Mouse (Mus musculus): ENCODE data around the gene N4bp2l2. TPM values are rescaled to one million over a fixed set of nuclear protein-coding genes. Genes with fewer than 3 reads are reported as not detected.

The N4bp2l2 gene
- polyA plus RNA-seq, 1 experiment from 2014 or later: 32.2 TPM

DNA sequence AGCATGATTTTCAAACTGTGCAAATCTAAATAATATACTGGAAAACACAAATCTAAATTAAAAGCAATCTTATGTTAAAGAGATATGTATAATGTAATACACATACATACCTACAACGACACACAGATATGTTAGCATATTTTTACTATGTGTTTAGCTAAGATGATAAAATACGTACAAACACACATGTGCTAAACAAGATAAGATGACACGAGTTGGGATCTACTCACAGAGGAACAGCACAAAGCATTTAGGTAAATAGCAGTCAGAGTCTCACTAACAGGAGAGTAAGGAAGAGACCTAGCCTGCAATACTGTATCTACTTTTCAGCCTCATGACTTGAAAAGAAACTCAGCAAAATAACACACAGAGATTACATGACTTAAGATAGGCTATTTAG lies 24.5 kb downstream of the N4bp2l2 start:
- Histone ChIP-seq H3K9ac (ENCODE audit: low read length) (no peak overlapping the region), H3K4me2 (ENCODE audit: low read length) (no peak overlapping the region), H3K4me3 (ENCODE audit: control insufficient read depth in 1 of 2, insufficient read depth in 1 of 2, low read depth in 1 of 2, low read length in 2 of 2) (no peak overlapping the region), H3K27ac (replicated peaks in 1 of 2; ENCODE audit: control insufficient read depth in 1 of 2, insufficient read depth in 1 of 2, low read depth in 2 of 2, low read length in 2 of 2) (no peak overlapping the region), H3K9me3 (ENCODE audit: control insufficient read depth, low read length) (no peaks in the 10 kb centered on the region), H3K36me3 (ENCODE audit: control insufficient read depth, insufficient read depth, low read length) (peaks cover 82% of the 10 kb centered on the region), H3K27me3 (ENCODE audit: control insufficient read depth, insufficient read depth, low read length) (no peaks in the 10 kb centered on the region), H3K4me1 (ENCODE audit: control insufficient read depth in 2 of 2, insufficient read depth in 2 of 2, low read length in 2 of 2) (no peaks in the 10 kb centered on the region)
- ATAC-seq (ENCODE audit: insufficient number of reproducible peaks, insufficient read depth, low FRiP score, low read depth): no peak
- WGBS: 83% methylated on average over 3 of the region's 3 CpGs

DNA sequence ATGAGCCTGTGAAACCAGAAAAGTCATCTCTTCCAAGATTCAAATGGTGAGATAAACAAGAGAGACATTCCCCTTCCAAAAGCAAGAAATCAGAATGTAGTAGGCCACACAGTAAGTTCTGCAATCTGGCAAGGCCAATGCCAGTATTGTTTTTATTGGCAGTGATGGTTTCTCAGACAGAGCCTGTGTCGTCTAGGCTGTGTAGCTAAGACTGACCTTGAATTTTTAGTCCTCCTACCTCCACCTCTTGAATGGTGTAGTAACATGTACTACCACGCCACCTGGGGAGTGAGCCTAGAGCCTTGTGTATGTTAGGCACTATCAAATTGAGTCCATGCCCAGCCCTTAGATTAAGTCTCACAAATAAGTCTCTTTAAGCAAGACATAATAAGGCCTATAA lies 36.3 kb downstream of the N4bp2l2 start:
- Histone ChIP-seq H3K4me2 (ENCODE audit: low read length) (no peak overlapping the region), H3K27me3 (ENCODE audit: control insufficient read depth, insufficient read depth, low read length) (no peaks in the 10 kb centered on the region), H3K36me3 (ENCODE audit: control insufficient read depth, insufficient read depth, low read length) (peaks cover 17% of the 10 kb centered on the region), H3K4me3 (ENCODE audit: control insufficient read depth in 1 of 2, insufficient read depth in 1 of 2, low read depth in 1 of 2, low read length in 2 of 2) (no peak overlapping the region), H3K4me1 (ENCODE audit: control insufficient read depth in 2 of 2, insufficient read depth in 2 of 2, low read length in 2 of 2) (no peaks in the 10 kb centered on the region; a peak in 1 of 4 replicates), H3K9ac (ENCODE audit: low read length) (no peak overlapping the region), H3K27ac (replicated peaks in 1 of 2; ENCODE audit: control insufficient read depth in 1 of 2, insufficient read depth in 1 of 2, low read depth in 2 of 2, low read length in 2 of 2) (no peak overlapping the region), H3K9me3 (ENCODE audit: control insufficient read depth, low read length) (no peaks in the 10 kb centered on the region)
- WGBS: 79% methylated on average over 2 of the region's 2 CpGs
- ATAC-seq (ENCODE audit: insufficient number of reproducible peaks, insufficient read depth, low FRiP score, low read depth): no peak

DNA sequence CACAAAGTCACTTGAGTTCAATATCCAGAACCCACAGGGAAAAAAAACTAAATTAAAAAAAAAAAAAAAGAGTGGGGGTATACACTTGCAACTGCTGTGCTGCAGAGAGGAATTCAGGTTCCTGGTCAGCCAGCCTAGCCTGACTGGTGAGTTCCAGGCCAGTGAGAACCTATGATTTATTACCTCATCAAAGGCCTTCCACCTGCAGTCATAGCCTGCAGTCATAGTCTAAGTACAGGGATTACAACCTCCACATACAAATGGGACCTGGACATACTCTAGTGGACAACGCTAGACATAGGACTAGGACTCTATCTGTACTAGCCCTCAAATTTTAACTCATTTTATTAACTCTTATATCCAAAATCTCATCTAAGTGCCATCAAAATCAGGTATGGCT lies 36.7 kb downstream of the N4bp2l2 start:
- Histone ChIP-seq H3K27ac (replicated peaks in 1 of 2; ENCODE audit: control insufficient read depth in 1 of 2, insufficient read depth in 1 of 2, low read depth in 2 of 2, low read length in 2 of 2) (no peak overlapping the region), H3K9me3 (ENCODE audit: control insufficient read depth, low read length) (no peaks in the 10 kb centered on the region), H3K4me1 (ENCODE audit: control insufficient read depth in 2 of 2, insufficient read depth in 2 of 2, low read length in 2 of 2) (no peaks in the 10 kb centered on the region; a peak in 1 of 4 replicates), H3K27me3 (ENCODE audit: control insufficient read depth, insufficient read depth, low read length) (no peaks in the 10 kb centered on the region), H3K4me3 (ENCODE audit: control insufficient read depth in 1 of 2, insufficient read depth in 1 of 2, low read depth in 1 of 2, low read length in 2 of 2) (no peak overlapping the region), H3K36me3 (ENCODE audit: control insufficient read depth, insufficient read depth, low read length) (peaks cover 13% of the 10 kb centered on the region), H3K4me2 (ENCODE audit: low read length) (no peak overlapping the region), H3K9ac (ENCODE audit: low read length) (no peak overlapping the region)
- WGBS: 91% methylated on average over 1 of the region's 1 CpGs
- ATAC-seq (ENCODE audit: insufficient number of reproducible peaks, insufficient read depth, low FRiP score, low read depth): no peak

GRCm38 (mm10) chr5:150625528-150625927 lies 40.5 kb downstream of the N4bp2l2 start:
- Histone ChIP-seq H3K4me2 (ENCODE audit: low read length) (no peak overlapping the region), H3K27ac (replicated peaks in 1 of 2; ENCODE audit: control insufficient read depth in 1 of 2, insufficient read depth in 1 of 2, low read depth in 2 of 2, low read length in 2 of 2) (no peak overlapping the region), H3K4me1 (ENCODE audit: control insufficient read depth in 2 of 2, insufficient read depth in 2 of 2, low read length in 2 of 2) (peaks cover 0 to 9% of the 10 kb centered on the region in 2 experiments; a peak in 2 of 4 replicates), H3K4me3 (ENCODE audit: control insufficient read depth in 1 of 2, insufficient read depth in 1 of 2, low read depth in 1 of 2, low read length in 2 of 2) (no peak overlapping the region), H3K27me3 (ENCODE audit: control insufficient read depth, insufficient read depth, low read length) (no peaks in the 10 kb centered on the region), H3K9me3 (ENCODE audit: control insufficient read depth, low read length) (no peaks in the 10 kb centered on the region), H3K36me3 (ENCODE audit: control insufficient read depth, insufficient read depth, low read length) (no peaks in the 10 kb centered on the region; the same call in 1 of the 2 replicates), H3K9ac (ENCODE audit: low read length) (no peak overlapping the region)
- ATAC-seq (ENCODE audit: insufficient number of reproducible peaks, insufficient read depth, low FRiP score, low read depth): 0 out of 2 replicates have a peak, but pooled peaks have one; percentile 68
- 42% methylated on average over 7 of the region's 7 CpGs for WGBS

- no peak for ATAC-seq (ENCODE audit: insufficient number of reproducible peaks, insufficient read depth, low FRiP score, low read depth)
- Histone ChIP-seq H3K9ac (ENCODE audit: low read length) (no peak overlapping the region), H3K27ac (replicated peaks in 1 of 2; ENCODE audit: control insufficient read depth in 1 of 2, insufficient read depth in 1 of 2, low read depth in 2 of 2, low read length in 2 of 2) (no peak overlapping the region), H3K4me3 (ENCODE audit: control insufficient read depth in 1 of 2, insufficient read depth in 1 of 2, low read depth in 1 of 2, low read length in 2 of 2) (no peak overlapping the region), H3K4me2 (ENCODE audit: low read length) (no peak overlapping the region), H3K4me1 (ENCODE audit: control insufficient read depth in 2 of 2, insufficient read depth in 2 of 2, low read length in 2 of 2) (peaks cover 0 to 9% of the 10 kb centered on the region in 2 experiments; a peak in 2 of 4 replicates), H3K36me3 (ENCODE audit: control insufficient read depth, insufficient read depth, low read length) (no peaks in the 10 kb centered on the region; the same call in 1 of the 2 replicates), H3K9me3 (ENCODE audit: control insufficient read depth, low read length) (no peaks in the 10 kb centered on the region), H3K27me3 (ENCODE audit: control insufficient read depth, insufficient read depth, low read length) (no peaks in the 10 kb centered on the region)
- WGBS: 8% methylated on average over 1 of the region's 1 CpGs
These were observed 43.2 kb downstream of the N4bp2l2 start for GRCm38 (mm10) chr5:150622792-150623191.

DNA sequence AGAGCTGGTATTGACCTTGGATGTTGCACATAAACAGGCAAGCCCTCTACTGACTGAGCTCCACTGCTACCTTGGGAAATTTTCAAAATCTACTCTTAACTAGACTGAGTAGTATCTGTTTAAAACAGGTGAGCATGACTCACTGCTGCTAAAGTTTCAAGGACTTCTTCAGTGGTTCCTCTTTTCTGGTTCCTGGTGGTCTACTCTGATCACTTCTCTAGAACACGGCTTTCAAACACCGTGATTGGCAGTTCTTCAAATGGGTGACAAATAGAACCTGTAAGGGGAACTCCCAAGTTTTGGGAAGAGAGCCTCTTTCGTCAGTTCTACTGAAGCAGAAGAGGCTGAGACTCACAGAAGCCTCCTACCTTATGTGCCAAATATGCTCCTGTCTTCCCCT lies 44.4 kb downstream of the N4bp2l2 start:
- Histone ChIP-seq H3K36me3 (ENCODE audit: control insufficient read depth, insufficient read depth, low read length) (no peaks in the 10 kb centered on the region; the same call in 1 of the 2 replicates), H3K9me3 (ENCODE audit: control insufficient read depth, low read length) (no peaks in the 10 kb centered on the region), H3K27me3 (ENCODE audit: control insufficient read depth, insufficient read depth, low read length) (no peaks in the 10 kb centered on the region), H3K4me1 (ENCODE audit: control insufficient read depth in 2 of 2, insufficient read depth in 2 of 2, low read length in 2 of 2) (peaks cover 0 to 9% of the 10 kb centered on the region in 2 experiments; a peak in 2 of 4 replicates), H3K27ac (replicated peaks in 1 of 2; ENCODE audit: control insufficient read depth in 1 of 2, insufficient read depth in 1 of 2, low read depth in 2 of 2, low read length in 2 of 2) (no peak overlapping the region), H3K4me3 (ENCODE audit: control insufficient read depth in 1 of 2, insufficient read depth in 1 of 2, low read depth in 1 of 2, low read length in 2 of 2) (no peak overlapping the region), H3K9ac (ENCODE audit: low read length) (no peak overlapping the region), H3K4me2 (ENCODE audit: low read length) (no peak overlapping the region)
- WGBS: 87% methylated on average over 3 of the region's 3 CpGs
- ATAC-seq (ENCODE audit: insufficient number of reproducible peaks, insufficient read depth, low FRiP score, low read depth): no peak

DNA sequence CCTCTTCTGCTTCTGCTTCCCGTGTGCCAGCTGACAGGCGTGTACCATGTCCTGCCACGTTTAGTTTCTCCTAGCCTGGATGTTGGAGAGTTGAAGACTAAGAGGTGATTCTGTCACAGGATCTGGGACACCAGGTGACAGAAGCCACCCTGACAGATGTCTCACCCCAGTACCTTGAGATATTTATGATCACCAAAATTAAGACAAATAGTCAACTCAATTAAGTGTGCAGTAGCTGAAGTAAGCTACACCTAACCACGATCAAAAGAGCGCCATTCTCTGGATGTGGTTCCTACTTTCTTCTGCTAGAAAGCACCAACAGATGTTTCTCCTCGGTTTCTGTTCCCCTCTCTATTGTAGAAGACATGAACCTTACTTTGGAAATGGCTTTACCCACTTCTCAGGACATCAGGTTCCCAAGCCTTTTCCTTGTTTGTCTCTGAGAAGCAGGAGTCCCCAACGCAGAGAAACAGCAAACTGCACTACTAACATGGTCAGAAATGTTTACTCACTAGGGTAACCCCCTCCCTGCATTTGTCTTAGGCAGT lies 45.3 kb downstream of the N4bp2l2 start:
- no peak overlapping the region for H3K27ac ChIP-seq (replicated peaks in 1 of 2; ENCODE audit: control insufficient read depth in 1 of 2, insufficient read depth in 1 of 2, low read depth in 2 of 2, low read length in 2 of 2)
- H3K9ac ChIP-seq (ENCODE audit: low read length): no peak overlapping the region
- no peaks in the 10 kb centered on the region for H3K27me3 ChIP-seq (ENCODE audit: control insufficient read depth, insufficient read depth, low read length)
- 89% methylated on average over 7 of the region's 7 CpGs for whole genome bisulfite sequencing
- no peak overlapping the region for H3K4me2 ChIP-seq (ENCODE audit: low read length)
- no peaks in the 10 kb centered on the region for H3K9me3 ChIP-seq (ENCODE audit: control insufficient read depth, low read length)
- H3K4me3 ChIP-seq (ENCODE audit: control insufficient read depth in 1 of 2, insufficient read depth in 1 of 2, low read depth in 1 of 2, low read length in 2 of 2): no peak overlapping the region
- H3K36me3 ChIP-seq (ENCODE audit: control insufficient read depth, insufficient read depth, low read length): no peaks in the 10 kb centered on the region; the same call in 1 of the 2 replicates
- H3K4me1 ChIP-seq (ENCODE audit: control insufficient read depth in 2 of 2, insufficient read depth in 2 of 2, low read length in 2 of 2): peaks cover 0 to 9% of the 10 kb centered on the region in 2 experiments; a peak in 1 of 4 replicates
- no peak for ATAC-seq (ENCODE audit: insufficient number of reproducible peaks, insufficient read depth, low FRiP score, low read depth)
